In the genomic region with DNA sequence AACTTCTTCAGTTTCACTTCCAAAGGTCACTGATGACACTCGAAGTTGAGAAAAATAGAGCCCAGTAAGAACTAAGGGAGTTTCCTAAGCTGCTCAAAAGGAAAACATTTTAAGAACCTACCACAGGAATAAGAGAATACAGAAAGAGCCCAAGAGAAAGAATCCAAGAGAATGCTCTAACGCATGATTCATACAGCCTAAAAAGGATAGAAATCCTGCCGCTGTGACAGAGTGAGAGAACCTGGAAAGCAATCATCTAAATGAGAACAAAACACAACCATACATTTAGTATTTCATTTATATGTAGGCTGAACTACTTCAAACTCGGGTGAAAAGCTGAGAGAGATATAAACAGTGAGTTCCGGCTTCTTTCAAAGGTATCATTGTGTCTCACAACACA, we compare ENCODE assay signal across 34 mouse cellular contexts.
"Had no signal": no experiment of that assay in that cellular context is flagged by ENCODE, and none has a peak within 500 bp of the region (broad histone marks: within the 10 kb centered on the region; RNA-seq: fewer than 3 reads in every experiment).

No protein-coding gene starts in this region.

- ATAC-seq: hindbrain, embryonic 16.5 days; hindbrain, postnatal 0 days; inflammation-experienced regulatory T-cells, adult 6 months; intestine, embryonic 15.5 days; intestine, embryonic 16.5 days; intestine, postnatal 0 days had no signal

- H3K27ac ChIP-seq: heart, embryonic 13.5 days; heart, embryonic 15.5 days; hindbrain, embryonic 10.5 days; hindbrain, embryonic 12.5 days; hindbrain, embryonic 13.5 days; hindbrain, embryonic 14.5 days; hindbrain, embryonic 15.5 days; hindbrain, postnatal 0 days; intestine, embryonic 15.5 days; kidney, embryonic 15.5 days; kidney, postnatal 0 days; layer of hippocampus, adult 2 months; left cerebral cortex, adult 2 months had no signal

- DNase-seq: heart, postnatal 10 days; heart, postnatal 14 days; heart, postnatal 36 days; heart, postnatal 4 days; kidney, adult 11 months; kidney, adult 18-20 months; kidney, adult 2 months; kidney, adult 8-10 months; kidney, adult 9 months; kidney, postnatal 10 days; kidney, postnatal 14 days; kidney, postnatal 25 days; kidney, postnatal 36 days; kidney, postnatal 4 days; layer of hippocampus, adult 9-11 months; layer of hippocampus, postnatal 36 days had no signal

- H3K4me3 ChIP-seq: heart, embryonic 12.5 days; heart, embryonic 13.5 days; heart, embryonic 15.5 days; hindbrain, embryonic 10.5 days; hindbrain, embryonic 12.5 days; hindbrain, embryonic 13.5 days; hindbrain, embryonic 15.5 days; intestine, embryonic 15.5 days; kidney, embryonic 15.5 days; layer of hippocampus, adult 2 months; left cerebral cortex, adult 2 months had no signal

- H3K4me1 ChIP-seq: heart, embryonic 12.5 days; heart, embryonic 13.5 days; heart, embryonic 15.5 days; hindbrain, embryonic 10.5 days; hindbrain, embryonic 12.5 days; hindbrain, embryonic 13.5 days; hindbrain, embryonic 15.5 days; intestine, embryonic 15.5 days; kidney, embryonic 15.5 days had no signal
